Mouse (Mus musculus) lung, embryonic 14.5 days (tissue): ENCODE measurements around the gene Itgb2l. TPM values are rescaled to one million over a fixed set of nuclear protein-coding genes. Genes with fewer than 3 reads are reported as not detected.
A peak's percentile ranks its signal among the peaks of the same experiment; 100 is the strongest.

Source experiments
- ATAC-seq: fragments of 200-750 bp; cut with Nextera tagmentation; 2 replicates; pipeline ENCODE4 v1.8.0; 2017; ENCODE audit warnings: mild to moderate bottlenecking, moderate TSS enrichment, moderate library complexity; ENCODE audit not compliant: insufficient read depth
- DNase-seq: peaks from one replicate; pipeline ENCODE4 v3.0.0-alpha.2; 2015
- H3K27ac ChIP-seq: fragments of 300-500 bp; sonication (generic); 2 replicates; pipeline ENCODE4 v1.5.1; 2014; ENCODE audit warnings: low read depth, mild to moderate bottlenecking, moderate library complexity
- H3K27me3 ChIP-seq: fragments of 300-500 bp; sonication (generic); 2 replicates; pipeline ENCODE4 v1.6.1; 2014; ENCODE audit warnings: low read length, control low read depth; ENCODE audit not compliant: insufficient read depth
- H3K36me3 ChIP-seq: fragments of 300-500 bp; sonication (generic); 2 replicates; pipeline ENCODE4 v1.6.1; 2014; ENCODE audit warnings: control low read depth; ENCODE audit not compliant: insufficient read depth
- H3K4me1 ChIP-seq: fragments of 300-500 bp; sonication (generic); 2 replicates; pipeline ENCODE4 v1.6.1; 2014; ENCODE audit warnings: antibody characterized with exemption, control low read depth; ENCODE audit not compliant: insufficient read depth
- H3K4me2 ChIP-seq: fragments of 300-500 bp; sonication (generic); 2 replicates; pipeline ENCODE4 v1.6.1; 2014; ENCODE audit warnings: mild to moderate bottlenecking
- H3K4me3 ChIP-seq: fragments of 300-500 bp; sonication (generic); 2 replicates; pipeline ENCODE4 v1.5.1; 2014; ENCODE audit warnings: low read depth, low read length
- H3K9ac ChIP-seq: fragments of 300-500 bp; sonication (generic); 2 replicates; pipeline ENCODE4 v1.6.1; 2014
- H3K9me3 ChIP-seq: fragments of 300-500 bp; sonication (generic); 2 replicates; pipeline ENCODE4 v1.6.1; 2016; ENCODE audit warnings: low read depth, low read length, control low read depth
- CTCF ChIP-seq: IDR thresholded peaks from 2 replicates; pipeline ENCODE4 v1.5.1; 2016; ENCODE audit warnings: antibody characterized with exemption, low read depth
- WGBS: fragments of 180-500 bp; shearing (Covaris S2); extraction: QIAGEN DNeasy Blood & Tissue Kit; methylation state at CpG from one replicate; pipeline ENCODE4 v1.1.7; 2014; 5-methylcytosine and 5-hydroxymethylcytosine counted together
- polyA plus RNA-seq: library from polyadenylated mRNA; unstranded; fragments of >200 nt; fragmentation: Nextera tagmentation; extraction: Ambion mirVana; gene quantifications from 2 replicates; pipeline ENCODE4 v1.2.1, GENCODE M21; 2014

The Itgb2l gene
- polyA plus RNA-seq, 1 experiment from 2014 or later: 0.29 TPM

GRCm38 (mm10) chr16:96382496-96383181, 60.8 kb downstream of the Itgb2l start:
- no peaks in the 10 kb centered on the region for H3K27me3 ChIP-seq
- no peak overlapping the region for H3K9ac ChIP-seq
- TF ChIP-seq CTCF: no peak
- DNase-seq (no peak), ATAC-seq (no peak)
- no peak overlapping the region for H3K27ac ChIP-seq
- WGBS: 62% methylated on average over 5 of the region's 5 CpGs
- H3K4me3 ChIP-seq: no peak overlapping the region
- no peaks in the 10 kb centered on the region for H3K9me3 ChIP-seq
- H3K4me2 ChIP-seq: no peak overlapping the region
- no peaks in the 10 kb centered on the region for H3K4me1 ChIP-seq
- no peaks in the 10 kb centered on the region for H3K36me3 ChIP-seq

DNA sequence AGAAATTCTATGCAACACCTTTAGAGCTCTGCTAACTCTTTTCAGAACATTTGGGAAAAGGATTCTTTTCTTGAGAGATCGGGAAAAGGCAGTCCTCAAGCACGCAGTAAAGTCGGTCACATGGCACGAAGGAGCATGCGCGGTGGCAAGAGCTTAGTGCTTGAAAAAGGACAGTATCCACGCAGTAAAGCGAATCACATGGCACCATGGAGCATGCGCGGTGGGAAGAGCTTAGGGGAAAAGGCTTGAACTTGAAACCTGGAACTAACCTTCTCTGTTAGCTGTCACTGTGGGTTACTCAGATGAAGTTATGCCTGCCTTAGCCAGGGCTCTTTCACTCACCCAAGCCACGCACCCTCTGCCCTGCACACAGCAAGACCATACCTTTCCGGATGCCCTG, 62.0 kb downstream of the Itgb2l start:
- Histone ChIP-seq H3K36me3 (no peaks in the 10 kb centered on the region), H3K9me3 (no peaks in the 10 kb centered on the region), H3K9ac (no peak overlapping the region), H3K4me1 (no peaks in the 10 kb centered on the region), H3K4me3 (no peak overlapping the region), H3K27ac (no peak overlapping the region), H3K27me3 (no peaks in the 10 kb centered on the region), H3K4me2 (no peak overlapping the region)
- 90% methylated on average over 12 of the region's 12 CpGs for whole genome bisulfite sequencing
- no peak for ATAC-seq
- DNase-seq: no peak
- TF ChIP-seq CTCF: no peak

GRCm38 (mm10) chr16:96378111-96378510, 65.3 kb downstream of the Itgb2l start:
- no peak for TF ChIP-seq CTCF
- Histone ChIP-seq H3K27me3 (no peaks in the 10 kb centered on the region), H3K9ac (no peak overlapping the region), H3K27ac (no peak overlapping the region), H3K4me1 (no peaks in the 10 kb centered on the region), H3K4me3 (no peak overlapping the region), H3K9me3 (no peaks in the 10 kb centered on the region), H3K36me3 (no peaks in the 10 kb centered on the region), H3K4me2 (no peak overlapping the region)
- 79% methylated on average over 10 of the region's 10 CpGs for WGBS
- ATAC-seq (no peak), DNase-seq (no peak)

GRCm38 (mm10) chr16:96376342-96376741, 67.1 kb downstream of the Itgb2l start:
- no peak for TF ChIP-seq CTCF
- H3K9ac ChIP-seq: no peak overlapping the region
- H3K27me3 ChIP-seq: no peaks in the 10 kb centered on the region
- ATAC-seq: peak; percentile 86
- no peak overlapping the region for H3K4me2 ChIP-seq
- no peak overlapping the region for H3K4me3 ChIP-seq
- WGBS: 9% methylated on average over 7 of the region's 7 CpGs
- no peaks in the 10 kb centered on the region for H3K4me1 ChIP-seq
- 0 out of 2 replicates have a peak overlapping the region, but pooled peaks have one; percentile 24 for H3K27ac ChIP-seq
- peak; percentile 88 for DNase-seq
- H3K36me3 ChIP-seq: no peaks in the 10 kb centered on the region
- H3K9me3 ChIP-seq: no peaks in the 10 kb centered on the region

GRCm38 (mm10) chr16:96375538-96375937, 67.9 kb downstream of the Itgb2l start:
- H3K4me3 ChIP-seq: no peak overlapping the region
- H3K36me3 ChIP-seq: no peaks in the 10 kb centered on the region
- DNase-seq: peak; percentile 22
- H3K9me3 ChIP-seq: no peaks in the 10 kb centered on the region
- H3K27me3 ChIP-seq: no peaks in the 10 kb centered on the region
- no peak overlapping the region for H3K4me2 ChIP-seq
- no peak for ATAC-seq
- WGBS: 55% methylated on average over 7 of the region's 7 CpGs
- H3K4me1 ChIP-seq: no peaks in the 10 kb centered on the region
- no peak for TF ChIP-seq CTCF
- no peak overlapping the region for H3K9ac ChIP-seq
- H3K27ac ChIP-seq: no peak overlapping the region

GRCm38 (mm10) chr16:96372752-96373118, 70.7 kb downstream of the Itgb2l start:
- Histone ChIP-seq H3K27ac (no peak overlapping the region), H3K9ac (no peak overlapping the region), H3K27me3 (no peaks in the 10 kb centered on the region), H3K4me1 (no peaks in the 10 kb centered on the region), H3K4me3 (no peak overlapping the region), H3K4me2 (no peak overlapping the region), H3K36me3 (no peaks in the 10 kb centered on the region), H3K9me3 (no peaks in the 10 kb centered on the region)
- no peak for DNase-seq
- 74% methylated on average over 8 of the region's 8 CpGs for WGBS
- no peak for TF ChIP-seq CTCF
- ATAC-seq: no peak

Other genes starting within 250 kb of the Itgb2l start
- gene Sh3bgr, start 243.2 kb downstream of the Itgb2l start, polyA plus RNA-seq: 1.9 and 6.6 TPM in 2 replicates
- gene B3galt5, start 207.8 kb downstream of the Itgb2l start, polyA plus RNA-seq: 3.6 and 5.3 TPM in 2 replicates
- 4.2 and 4.6 TPM in 2 replicates for gene Pcp4, start 24.0 kb upstream of the Itgb2l start, polyA plus RNA-seq